Mouse (Mus musculus): ENCODE results near the gene Ccdc51.
A peak's percentile ranks its signal among the peaks of the same experiment; 100 is the strongest.

The Ccdc51 gene

DNA sequence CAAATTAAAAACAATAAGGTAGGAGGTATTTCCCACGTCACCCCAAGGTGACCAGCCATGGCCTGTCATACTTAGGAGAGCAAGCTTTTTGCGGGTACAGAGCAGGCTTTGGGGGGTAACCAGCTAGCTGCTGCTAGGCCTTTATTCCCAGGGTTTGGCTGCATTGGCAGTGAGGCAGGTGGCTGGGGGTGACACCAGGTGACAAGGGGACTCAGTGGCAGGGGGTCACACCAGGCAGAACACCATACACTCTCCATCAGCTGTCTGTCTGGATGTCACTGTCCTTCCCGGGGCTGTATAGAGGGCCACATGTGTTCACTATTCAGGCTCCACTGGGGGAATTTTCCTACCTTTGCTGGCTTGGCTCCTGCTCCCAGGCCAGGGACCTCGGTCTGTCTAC is 25.4 kb upstream of the Ccdc51 start:
- DNase-seq (ENCODE audit: low read depth, low spot score) = peak; percentile 29

DNA sequence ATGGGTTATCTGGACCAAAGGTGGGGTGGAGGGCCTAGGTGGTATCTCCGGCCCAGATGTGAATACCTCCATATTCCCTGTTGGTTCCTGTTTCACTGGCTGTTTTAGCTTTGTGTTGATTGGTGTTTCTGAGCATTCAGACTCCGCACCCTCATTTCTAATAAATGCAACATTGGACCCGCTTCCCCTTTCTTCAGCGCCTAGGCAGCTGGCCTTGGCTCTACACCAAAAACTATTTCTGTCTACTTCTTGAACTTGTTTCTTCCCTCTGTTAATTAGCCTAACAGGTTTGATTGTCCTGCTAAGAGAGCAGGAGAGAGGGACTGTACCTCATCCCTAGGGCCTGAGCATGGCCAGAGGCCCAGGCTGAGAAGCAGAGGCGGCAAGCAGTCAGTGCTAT is 24.8 kb upstream of the Ccdc51 start:
- peak; percentile 38 for DNase-seq (ENCODE audit: low read depth, low spot score)

DNA sequence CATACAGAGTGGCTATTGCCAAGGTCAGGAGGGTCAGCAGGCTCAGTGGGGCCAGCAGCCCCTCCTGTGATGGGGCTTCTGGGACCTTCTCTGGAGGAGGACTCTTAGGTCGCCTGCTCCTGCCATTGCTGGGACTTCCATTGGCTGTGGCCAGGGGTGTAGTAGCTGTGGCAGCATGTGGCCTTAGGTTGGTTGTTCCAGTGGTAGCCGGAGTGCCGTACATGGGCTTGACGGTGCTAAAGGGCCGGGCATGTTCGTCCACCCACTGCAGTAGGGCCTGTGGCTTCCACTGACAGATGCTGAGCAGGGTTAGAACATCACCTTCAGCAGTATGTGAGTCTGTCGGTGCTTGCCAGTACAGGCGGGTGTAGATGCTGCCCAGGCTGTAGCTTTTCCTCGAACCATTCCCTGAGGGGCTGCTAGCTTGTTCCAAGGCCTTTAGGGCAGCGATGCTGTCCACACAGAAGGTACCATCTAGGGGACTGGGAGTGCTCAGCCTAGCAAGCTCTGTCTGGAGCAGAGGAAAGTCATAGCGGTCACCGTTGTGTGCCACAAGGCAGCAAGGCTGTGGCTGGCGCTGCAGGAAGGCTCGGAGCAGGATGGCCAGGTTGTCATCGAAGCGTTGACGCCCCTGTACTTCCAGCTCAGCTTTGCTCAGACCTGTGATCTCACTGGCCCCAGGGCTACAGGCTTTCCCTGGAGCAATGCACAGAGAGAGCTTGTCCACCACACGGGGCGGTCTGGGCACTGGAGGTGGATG is 24.1 kb upstream of the Ccdc51 start:
- peak; percentile 69 for DNase-seq (ENCODE audit: low read depth, low spot score)

DNA sequence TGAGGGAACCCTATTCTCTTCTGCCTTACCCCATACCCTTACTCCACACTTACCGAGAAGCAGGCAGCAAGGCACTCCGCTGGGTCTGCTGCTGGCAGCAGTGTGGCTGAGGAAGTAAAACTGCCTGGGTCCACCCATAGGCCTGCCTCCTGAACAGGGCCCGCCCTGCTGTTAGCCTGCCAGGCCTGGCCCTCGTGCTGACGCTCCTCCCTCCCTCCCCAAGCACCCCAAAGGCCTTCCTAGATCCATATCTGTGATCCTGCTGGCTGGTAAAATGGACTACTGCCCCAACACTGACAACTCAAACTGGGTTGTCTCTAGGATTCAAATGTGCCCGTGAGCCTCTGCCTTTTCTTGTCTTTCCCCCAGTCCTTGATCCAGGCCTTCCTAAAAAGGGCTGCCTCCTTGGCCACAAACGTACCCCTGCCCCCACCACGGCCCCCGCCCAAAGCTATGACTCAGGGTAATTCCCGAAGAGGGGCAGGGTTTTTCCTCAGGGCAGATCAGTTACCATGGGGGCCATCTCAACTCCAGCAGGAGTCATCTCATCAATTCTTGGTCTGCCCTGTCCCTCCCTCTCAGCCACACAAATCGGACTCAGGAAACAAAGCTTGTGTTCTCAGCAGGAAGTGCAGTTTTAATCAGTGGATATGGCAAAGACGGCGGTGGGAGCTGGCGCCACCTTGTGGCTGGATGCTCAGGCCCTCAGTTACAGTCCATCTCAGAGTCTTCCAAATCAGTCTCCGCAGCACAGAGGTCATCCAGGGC is 23.0 kb upstream of the Ccdc51 start, which contains the start of gene Trex1:
Trex1 (minus strand) TSS at position 599 of the 768 bp plus-strand sequence.
- DNase-seq (ENCODE audit: low read depth, low spot score) = peak; percentile 94

DNA sequence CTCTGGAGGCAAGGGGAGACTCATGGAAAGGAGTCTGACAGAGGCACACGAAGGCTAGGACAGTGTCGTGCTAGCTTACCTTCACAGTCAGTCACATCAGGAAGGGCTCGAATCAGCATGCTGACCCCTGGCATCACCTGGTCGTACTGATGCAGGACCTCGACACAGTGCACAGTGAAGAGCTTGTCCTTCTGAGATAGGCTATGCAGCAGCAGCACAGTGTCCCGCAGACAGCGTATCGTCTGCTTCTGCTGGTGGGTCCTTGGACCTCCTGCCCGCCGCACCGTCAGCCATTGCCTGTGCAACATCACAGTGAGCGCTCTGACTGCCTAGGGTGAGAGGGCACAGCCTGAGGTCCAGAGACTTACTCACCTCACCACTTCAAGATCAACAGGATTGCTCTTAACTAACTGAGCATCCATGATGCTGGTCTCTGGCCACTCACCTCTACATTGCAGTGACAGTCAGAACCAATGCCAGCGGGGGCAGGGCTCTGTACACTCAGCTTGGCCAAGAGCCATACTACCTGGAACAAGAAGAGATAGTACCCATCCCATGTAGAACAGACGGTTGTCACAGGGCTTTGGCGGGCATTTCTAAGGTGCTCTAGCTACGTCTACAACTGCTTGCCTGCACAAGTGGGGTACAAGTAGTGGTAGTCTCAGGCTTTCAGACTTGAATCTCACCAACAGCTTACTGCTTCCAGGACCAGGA is 22.0 kb upstream of the Ccdc51 start:
- DNase-seq (ENCODE audit: low read depth, low spot score) = peak; percentile 39

DNA sequence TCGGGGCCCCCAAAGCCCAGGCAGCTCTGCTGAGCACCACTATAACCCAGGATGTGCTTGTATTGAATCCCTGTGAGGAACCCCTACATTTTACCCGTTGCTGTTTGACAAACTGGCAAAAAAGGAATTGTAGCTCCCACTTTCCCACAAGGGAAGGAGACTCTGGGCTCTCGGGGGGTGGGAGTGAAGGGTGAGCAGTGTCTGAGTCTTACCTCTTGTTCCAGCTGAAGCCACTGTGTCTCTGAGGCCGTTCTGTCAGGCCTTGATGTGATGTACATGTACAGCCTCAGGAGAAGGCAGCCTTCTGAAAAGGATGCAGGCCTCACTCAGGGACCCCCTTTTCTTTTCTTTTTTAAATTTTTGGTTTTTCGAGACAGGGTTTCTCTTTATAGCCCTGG is 21.4 kb upstream of the Ccdc51 start:
- DNase-seq (ENCODE audit: low read depth, low spot score) = no peak

DNA sequence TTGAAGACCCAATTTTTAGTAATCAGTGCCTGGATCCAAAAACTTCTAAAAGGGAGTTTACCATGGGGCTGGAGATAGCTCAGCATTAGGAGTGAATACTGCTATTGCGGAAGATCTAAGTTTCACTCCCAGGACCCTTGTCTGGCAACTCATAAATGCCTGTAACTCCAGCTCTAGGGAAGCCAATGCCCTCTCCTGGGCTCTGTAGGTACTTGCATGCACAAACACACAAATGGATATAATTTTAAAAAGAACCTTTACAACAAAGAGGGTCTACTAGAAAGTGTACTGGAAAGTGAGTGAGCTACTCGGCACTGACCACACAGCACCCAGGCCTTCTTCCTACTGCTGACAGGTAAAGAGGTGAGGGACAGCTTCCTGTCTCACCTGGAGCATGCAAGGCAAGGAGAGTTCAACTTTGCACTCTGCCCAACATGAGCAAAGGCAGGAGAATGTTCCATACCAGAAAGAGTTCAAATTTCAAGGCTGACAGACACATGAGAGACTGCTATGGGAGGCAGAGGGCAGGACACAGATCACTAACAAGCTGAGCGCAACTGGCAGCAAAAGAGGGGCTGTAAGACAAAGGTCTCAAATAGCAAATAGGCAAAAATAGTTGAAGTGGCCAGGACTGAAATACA is 14.1 kb upstream of the Ccdc51 start:
- peak; percentile 31 for DNase-seq (ENCODE audit: low read depth, low spot score)

DNA sequence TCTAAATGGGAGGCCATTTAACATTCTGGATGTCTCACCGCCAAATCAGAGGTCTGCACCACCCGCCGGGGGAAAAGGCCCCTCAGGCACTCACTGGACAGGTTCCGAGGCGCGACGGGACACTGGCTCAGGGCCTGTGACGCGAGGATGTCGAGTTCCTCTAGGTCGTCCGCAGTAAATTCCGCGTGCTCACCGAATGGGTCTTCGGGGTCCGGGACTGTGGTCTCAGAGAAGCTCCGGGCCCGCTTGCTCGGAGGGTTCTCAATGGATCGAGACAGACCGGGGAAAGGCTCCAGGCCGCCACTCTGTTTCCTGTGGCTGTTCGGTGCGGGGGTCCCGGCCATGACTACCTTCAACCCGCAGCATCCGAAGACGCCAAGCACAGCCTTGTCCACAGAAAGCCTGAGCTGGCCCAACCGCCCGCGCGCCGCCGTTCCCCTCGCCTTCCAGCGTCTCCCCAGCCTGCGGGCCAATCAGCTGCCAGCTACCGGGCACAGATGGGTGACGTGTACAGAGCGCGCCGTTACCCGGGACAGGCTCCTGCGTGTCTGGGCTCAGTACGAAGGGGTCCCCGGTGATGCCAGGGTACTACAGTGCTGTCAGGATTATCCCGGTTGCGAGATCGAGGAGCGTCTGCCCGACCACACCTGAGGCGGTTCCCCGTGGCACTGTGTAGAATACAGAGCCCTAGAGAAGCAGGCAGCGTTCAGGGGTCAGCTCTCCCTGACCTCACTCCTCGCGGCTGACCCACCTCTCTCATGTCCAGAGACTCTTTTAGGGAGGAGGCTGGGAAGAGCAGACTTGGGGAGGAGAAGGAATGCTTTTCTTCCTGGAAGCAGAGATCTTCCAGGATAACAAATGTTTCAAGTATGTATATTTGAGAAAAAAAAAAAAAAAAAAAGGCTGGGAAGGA is 8.4 kb upstream of the Ccdc51 start, which contains the start of gene Atrip:
Atrip (minus strand) TSS at position 464 of the 913 bp plus-strand sequence.
- DNase-seq (ENCODE audit: low read depth, low spot score) = peak; percentile 93

DNA sequence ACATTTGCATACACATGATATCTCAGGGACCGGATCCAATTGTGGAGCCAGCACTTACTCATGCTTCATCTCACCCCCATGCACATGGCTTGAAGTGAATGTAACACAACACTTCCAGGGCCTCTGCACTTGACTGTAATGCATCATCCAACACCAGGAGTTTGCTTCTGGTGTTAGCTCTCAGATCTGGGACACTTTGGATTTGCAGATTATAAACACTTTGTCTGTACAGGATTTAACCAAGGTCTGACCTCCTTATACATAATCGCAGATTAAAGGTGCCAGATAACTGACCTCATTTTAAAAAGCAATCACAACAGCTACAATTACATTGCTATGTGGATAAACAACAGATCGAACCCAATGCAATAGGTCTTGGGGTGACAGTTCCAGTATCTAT is 1.8 kb upstream of the Ccdc51 start:
- DNase-seq (ENCODE audit: low read depth, low spot score) = no peak

DNA sequence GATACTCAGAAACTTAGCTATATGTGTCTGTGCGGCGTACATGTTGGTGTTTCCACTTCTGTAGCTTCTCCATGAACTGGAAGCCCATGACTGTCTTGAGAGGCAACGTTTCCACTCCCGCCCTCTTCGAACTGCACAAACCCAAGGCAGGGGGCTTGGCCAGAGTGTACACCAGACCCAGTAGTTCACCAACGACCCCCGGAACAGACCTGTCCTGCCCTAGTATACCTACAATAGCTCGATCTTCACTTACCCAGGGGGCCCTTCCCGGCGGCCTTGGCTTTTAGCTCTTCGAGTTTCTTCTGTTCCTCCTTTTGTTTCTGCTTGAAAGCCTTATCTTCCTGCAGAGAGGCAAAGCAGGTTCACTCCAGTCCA is 557 bp upstream of the Ccdc51 start:
- DNase-seq (ENCODE audit: low read depth, low spot score) = no peak

DNA sequence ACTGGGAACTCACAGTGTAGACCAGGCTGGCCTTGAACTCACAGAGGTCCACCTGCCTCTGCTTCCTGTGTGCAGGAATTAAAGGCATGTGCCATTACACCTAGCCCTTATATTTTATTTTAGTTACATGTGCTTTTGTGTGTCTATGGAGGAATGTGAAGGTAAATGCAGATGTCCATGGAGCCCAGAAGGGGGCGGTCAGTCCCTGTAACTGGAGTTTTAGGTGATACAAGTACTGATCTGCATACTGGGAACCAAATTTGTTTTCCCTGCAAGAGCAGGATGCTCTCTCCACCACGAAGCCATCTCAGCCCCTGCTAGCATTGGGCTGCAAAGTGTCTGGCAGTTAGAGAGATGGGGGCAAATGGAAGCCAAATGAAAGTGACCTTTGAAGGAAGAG is 2.6 kb downstream of the Ccdc51 start:
- DNase-seq (ENCODE audit: low read depth, low spot score) = peak; percentile 61

DNA sequence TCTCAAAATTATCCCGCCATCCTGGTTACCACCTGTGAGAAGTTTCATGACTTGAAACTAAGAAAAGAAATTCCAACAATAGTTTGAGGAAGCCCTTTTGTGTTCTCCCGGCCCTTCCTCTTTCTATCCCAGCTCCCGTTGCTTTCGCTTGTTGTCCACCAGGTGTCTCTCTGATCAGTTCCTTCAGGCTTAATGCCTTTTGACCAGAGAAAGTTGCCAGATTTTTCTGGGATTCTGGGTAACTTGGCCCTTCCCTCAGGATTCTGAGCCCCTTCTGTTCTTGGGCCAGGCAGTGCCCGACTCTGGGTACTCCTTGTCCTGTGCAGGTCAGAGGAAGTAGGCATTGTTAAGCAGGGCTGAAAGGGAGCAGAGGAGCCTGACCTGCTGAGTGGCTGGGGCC is 5.7 kb downstream of the Ccdc51 start:
- no peak for DNase-seq (ENCODE audit: low read depth, low spot score)

DNA sequence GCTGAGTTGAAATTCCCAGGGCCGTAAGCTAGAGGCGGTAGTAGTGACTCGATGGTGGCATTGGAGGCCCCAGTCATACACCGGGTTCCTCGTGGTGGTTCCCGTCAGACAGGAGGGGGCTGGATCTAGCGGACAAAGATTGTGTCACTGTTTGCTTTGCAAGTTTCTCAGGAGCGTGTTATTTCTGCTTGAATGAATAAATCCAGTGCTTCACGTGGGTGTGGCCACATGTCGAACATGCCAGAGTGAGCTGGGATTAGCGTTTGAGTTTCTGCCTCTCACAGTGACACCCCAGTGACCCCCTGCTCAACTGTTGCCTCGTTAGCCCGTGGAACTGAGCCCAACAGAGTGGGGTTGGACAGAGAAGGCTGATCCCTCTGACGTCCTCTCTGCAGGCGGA is 8.2 kb downstream of the Ccdc51 start:
- DNase-seq (ENCODE audit: low read depth, low spot score) = no peak

DNA sequence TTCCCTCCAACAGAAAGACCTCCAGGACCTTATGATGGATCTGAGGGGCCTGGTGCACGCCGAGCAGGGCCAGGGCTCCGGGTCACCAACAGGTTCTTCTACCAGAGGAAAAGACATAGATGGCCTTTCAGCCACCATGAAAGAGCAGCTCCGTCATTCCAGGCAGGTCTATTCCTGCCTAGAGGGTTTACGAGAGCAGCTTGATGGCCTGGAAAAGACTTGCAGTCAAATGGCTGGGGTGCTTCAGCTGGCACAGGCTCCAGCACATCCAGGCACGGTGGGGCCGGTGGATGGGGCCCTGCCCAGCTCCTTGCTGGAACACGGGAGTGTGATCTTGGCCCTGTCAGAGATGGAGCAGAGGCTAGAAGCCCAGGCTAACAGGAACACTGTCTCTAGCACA is 9.5 kb downstream of the Ccdc51 start:
- DNase-seq (ENCODE audit: low read depth, low spot score) = no peak

DNA sequence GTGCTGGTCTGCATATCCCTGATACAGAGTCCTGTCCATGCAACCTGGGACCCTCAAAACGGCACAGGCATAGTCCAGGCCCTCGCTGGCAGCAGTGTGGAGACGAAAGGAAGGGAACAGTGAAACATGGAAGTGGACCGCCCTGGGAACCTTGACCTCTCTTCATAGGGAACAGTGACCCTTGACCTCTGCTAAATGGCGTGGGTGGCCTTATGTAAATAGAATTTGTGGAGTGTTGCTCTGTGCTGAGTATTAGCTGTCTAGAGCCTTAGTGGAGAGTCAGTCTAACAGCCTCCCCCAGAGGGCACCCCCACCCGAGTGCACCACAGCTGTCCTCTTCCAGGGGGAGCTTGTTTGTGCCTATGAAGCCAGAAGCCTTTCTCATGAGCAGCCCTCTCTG is 10.5 kb downstream of the Ccdc51 start:
- no peak for DNase-seq (ENCODE audit: low read depth, low spot score)

DNA sequence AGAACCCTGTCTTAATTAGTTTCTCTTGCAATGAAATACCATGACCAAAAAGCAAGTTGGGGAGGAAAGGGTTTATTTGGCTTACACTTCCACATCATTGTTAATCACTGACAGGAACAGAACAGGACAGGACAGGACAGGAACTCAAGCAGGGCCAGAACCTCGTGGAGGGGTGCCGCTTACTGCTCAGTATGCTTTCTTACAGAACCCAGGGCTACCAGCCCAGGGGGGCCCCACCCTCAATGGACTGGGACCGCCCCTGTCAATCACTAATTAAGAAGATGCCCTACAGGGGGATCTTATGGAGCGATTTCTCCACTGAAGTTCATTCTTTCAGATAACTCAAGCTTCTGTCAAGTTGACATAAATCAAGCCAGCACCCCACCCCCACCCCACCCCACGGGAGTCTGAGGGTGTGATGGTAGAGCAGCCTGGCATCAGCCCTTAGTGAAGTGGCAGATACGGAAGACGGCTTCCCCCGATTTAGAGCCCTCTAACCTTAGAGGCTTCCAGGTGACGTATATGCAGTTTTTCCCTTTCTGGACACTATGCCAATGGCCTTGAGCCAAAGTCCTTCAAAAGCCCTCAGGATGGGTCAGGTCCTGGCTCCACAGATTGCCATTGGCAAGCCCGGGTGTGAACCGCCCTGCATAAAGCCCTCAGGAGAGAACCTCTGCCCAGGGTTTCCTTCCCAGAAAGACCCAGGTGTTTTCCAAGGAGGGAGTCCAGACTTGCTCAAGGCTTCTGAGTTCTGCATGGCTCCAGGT is 11.7 kb downstream of the Ccdc51 start:
- DNase-seq (ENCODE audit: low read depth, low spot score) = no peak

DNA sequence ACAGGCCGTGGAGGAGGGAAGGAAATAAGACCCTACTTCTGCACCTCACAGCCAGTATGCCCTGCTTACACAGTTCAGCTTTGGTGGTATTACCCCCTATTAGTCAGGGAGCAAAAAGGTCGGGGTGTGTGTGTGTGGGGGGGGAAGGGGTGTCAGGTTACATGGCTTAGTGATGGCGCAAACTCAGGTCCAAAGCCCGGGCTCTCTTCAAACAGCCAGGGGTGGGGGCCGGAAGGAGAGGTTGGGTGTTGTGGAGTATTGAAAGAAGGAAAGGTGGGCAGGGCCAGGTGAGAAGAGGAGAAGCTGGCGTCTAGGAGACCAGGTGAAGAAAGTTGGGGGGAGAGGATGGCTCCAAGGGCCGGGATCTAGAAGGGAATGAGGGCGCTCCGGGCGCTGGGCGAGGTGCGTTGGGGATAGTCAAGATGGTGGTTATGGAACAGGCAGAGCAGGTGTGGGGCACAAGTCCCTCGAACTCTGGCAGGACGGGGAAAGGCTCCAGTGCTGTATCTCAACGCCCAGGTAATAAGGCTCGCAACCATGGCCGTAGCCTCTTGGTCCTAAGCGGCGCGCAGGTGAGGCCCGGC is 12.4 kb downstream of the Ccdc51 start:
- peak; percentile 25 for DNase-seq (ENCODE audit: low read depth, low spot score)

DNA sequence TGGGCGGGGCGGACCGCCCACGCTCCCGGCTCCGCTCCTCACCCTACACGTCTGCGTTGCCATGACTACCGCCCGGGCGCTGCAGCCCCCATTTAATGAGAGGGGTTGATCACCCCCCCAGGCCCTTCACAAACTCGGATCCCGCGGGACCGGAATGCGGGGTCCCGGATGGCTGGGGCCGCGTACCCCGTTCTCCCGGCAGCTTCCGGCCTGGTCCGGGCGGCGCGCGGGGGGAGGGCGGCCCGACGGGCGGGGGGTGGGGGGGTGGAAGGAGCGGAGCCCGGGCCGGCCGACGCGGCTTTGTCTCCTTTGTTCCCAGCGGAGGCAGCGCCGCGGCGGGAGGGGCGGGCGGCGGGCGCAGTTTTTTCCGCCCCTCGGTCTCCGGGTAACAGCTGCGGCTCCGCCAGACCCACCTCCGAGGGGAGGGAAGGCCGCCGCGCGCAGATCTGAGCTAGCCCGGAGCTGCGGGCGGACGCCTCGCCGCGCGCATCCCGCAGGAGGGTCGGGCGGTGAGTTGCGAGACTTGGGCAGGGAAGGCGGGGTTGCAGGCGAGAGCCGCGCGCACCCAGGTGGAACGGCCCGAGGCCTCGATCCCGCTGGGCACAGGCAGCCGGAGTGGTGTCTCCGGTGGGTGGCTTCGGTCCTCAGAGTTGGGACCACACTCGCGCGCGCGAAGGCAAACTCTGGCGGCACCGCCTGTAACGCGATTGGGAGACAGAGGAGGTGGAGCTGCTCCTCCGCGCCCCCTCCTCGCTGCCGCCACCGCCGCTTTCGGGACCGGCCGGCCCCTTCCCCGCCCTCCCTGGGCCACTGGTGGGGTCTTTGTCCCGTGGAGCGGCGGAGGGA is 13.1 kb downstream of the Ccdc51 start, which contains the start of gene Plxnb1:
Plxnb1 (plus strand) TSS at position 253 of the 846 bp plus-strand sequence.
- DNase-seq (ENCODE audit: low read depth, low spot score) = peak; percentile 81

DNA sequence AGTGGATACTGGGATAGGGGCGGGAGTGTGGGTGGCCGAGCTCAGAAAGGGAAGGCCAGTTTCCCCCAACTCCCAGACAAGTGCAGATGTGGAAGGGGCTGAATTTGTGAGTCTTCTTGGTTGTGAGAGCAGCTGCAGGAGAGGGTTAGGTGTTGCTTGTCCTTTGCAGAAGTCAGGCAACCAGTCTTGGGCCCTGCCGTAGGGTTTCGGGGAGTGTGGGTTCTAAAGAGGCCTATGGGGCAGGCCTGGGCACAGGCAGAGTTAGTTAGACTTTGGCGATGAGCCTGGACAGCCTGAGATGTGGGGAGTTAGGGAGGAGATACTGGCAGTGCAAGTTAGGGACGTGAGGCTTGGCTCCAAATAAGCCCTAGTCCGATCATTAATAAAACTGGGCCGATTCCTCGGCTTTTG is 14.0 kb downstream of the Ccdc51 start:
- no peak for DNase-seq (ENCODE audit: low read depth, low spot score)

Data from CD4-positive, CD25-positive, alpha-beta regulatory T cell, adult 2 months (primary cell).